Mouse (Mus musculus) limb, embryonic 13.5 days (tissue): ENCODE measurements around the gene Wnt11. TPM values are rescaled to one million over a fixed set of nuclear protein-coding genes. Genes with fewer than 3 reads are reported as not detected.

Experiments
- ATAC-seq: fragments of 200-750 bp; cut with Nextera tagmentation; 2 replicates; pipeline ENCODE4 v1.8.0; 2017; ENCODE audit warnings: low read depth, moderate number of reproducible peaks, moderate TSS enrichment; ENCODE audit not compliant: low FRiP score
- H3K27ac ChIP-seq: fragments of 300-500 bp; sonication (generic); 2 replicates; pipeline ENCODE4 v1.5.1; 2015; ENCODE audit warnings: inconsistent platforms, mild to moderate bottlenecking, moderate library complexity
- H3K27me3 ChIP-seq: fragments of 300-500 bp; sonication (generic); 2 replicates; pipeline ENCODE4 v1.6.1; 2015; ENCODE audit warnings: mild to moderate bottlenecking, inconsistent platforms
- H3K36me3 ChIP-seq: fragments of 300-500 bp; sonication (generic); 2 replicates; pipeline ENCODE4 v1.6.1; 2015; ENCODE audit warnings: inconsistent platforms, mild to moderate bottlenecking, moderate library complexity
- H3K4me1 ChIP-seq: fragments of 300-500 bp; sonication (generic); 2 replicates; pipeline ENCODE4 v1.6.1; 2015; ENCODE audit warnings: inconsistent platforms
- H3K4me2 ChIP-seq: fragments of 300-500 bp; sonication (generic); replicated peaks from 2 replicates; pipeline ENCODE4 v1.6.1; 2015; ENCODE audit warnings: inconsistent platforms, mild to moderate bottlenecking, moderate library complexity
- H3K4me3 ChIP-seq: fragments of 300-500 bp; sonication (generic); 2 replicates; pipeline ENCODE4 v1.5.1; 2015; ENCODE audit warnings: moderate library complexity, mild to moderate bottlenecking, inconsistent platforms
- H3K9ac ChIP-seq: fragments of 300-500 bp; sonication (generic); 2 replicates; pipeline ENCODE4 v1.6.1; 2015; ENCODE audit warnings: mild to moderate bottlenecking, inconsistent platforms
- H3K9me3 ChIP-seq: fragments of 300-500 bp; sonication (generic); 2 replicates; pipeline ENCODE4 v1.6.1; 2016; ENCODE audit warnings: inconsistent platforms
- WGBS: fragments of 180-500 bp; shearing (Covaris S2); methylation state at CpG from one replicate; pipeline ENCODE4 v1.1.7; 2015; 5-methylcytosine and 5-hydroxymethylcytosine counted together
- polyA plus RNA-seq: library from polyadenylated mRNA; unstranded; fragments of >200 nt; fragmentation: Nextera tagmentation; extraction: Ambion mirVana; gene quantifications from 2 replicates; pipeline ENCODE4 v1.2.1, GENCODE M21; 2015

The Wnt11 gene
- polyA plus RNA-seq, 1 experiment from 2014 or later = 37.2 TPM

DNA sequence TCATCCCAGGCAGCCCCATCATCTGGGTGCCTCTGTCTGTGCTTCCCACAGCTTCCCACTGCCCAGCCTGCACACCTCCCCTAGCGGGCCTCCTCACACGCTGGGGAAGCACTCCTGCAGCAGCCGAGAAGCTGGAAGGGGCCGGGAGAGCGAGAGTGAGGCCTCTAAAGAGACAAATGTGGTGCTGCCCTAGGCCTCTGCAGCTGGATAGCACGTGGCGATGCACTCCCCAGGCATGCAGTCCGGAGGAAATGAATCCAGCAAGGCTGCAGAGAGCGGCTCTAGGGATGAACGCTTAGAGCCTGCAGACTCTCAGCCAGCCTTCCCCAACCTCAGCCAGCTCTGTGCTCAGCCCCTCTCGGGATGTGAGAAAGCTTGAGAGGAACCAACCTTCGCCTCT is 35.9 kb downstream of the Wnt11 start:
- 8% methylated on average over 12 of the region's 12 CpGs for WGBS
- no peak overlapping the region for H3K4me3 ChIP-seq
- peaks cover 75% of the 10 kb centered on the region for H3K4me1 ChIP-seq
- H3K9ac ChIP-seq = peak overlapping the region; percentile 50; the same call in 1 of the 2 replicates
- H3K27ac ChIP-seq = peak overlapping the region; percentile 81
- no peaks in the 10 kb centered on the region for H3K9me3 ChIP-seq
- H3K27me3 ChIP-seq = peaks cover 37% of the 10 kb centered on the region
- peak; percentile 63 for ATAC-seq
- no peaks in the 10 kb centered on the region for H3K36me3 ChIP-seq
- H3K4me2 ChIP-seq = 0 out of 2 replicates have a peak overlapping the region, but pooled peaks have one; percentile 12

DNA sequence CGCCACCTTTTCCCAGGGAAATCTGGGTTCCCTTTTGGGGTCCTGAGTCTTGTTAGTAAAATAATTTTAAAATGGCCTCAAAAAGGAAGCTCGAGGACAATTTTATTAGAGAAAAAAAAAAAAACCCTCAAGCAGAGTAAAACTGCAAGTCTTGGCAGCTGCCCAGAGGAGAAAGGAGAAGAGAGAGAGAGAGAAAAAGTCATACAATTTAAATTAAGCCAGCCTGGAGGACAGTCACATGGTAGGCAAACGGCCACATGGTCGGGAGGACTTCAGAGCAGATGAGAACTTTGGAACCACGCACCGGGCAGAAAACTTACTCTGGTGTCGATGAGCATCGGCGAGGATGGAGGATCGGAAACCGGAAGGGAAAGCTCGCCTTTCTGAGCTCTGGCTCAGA is 37.0 kb downstream of the Wnt11 start:
- ATAC-seq = no peak
- Histone ChIP-seq H3K4me3 (no peak overlapping the region), H3K9ac (no peak overlapping the region), H3K4me1 (peaks cover 80% of the 10 kb centered on the region), H3K27me3 (peaks cover 29% of the 10 kb centered on the region), H3K36me3 (no peaks in the 10 kb centered on the region), H3K27ac (no peak overlapping the region), H3K9me3 (no peaks in the 10 kb centered on the region), H3K4me2 (no peak overlapping the region)
- WGBS = 41% methylated on average over 12 of the region's 12 CpGs

DNA sequence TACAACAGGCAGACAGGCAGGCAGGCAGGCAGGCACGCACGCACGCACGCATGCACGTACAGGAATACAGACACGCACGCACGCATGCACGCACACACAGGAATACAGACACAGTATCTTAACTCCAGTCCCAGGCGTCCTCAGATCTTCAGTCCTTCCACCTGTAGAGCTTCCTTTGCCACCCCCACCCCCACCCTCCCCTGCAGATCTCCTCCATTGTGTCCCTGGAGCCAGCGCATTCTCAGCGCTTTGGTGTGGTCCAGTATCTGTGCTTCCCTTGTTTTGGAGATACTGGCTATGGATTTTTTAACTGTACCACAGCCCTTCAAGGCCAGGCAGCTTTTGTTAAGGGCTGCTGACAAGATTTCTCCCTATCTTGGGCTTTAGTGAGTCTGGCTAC is 38.4 kb downstream of the Wnt11 start:
- Histone ChIP-seq H3K4me2 (no peak overlapping the region), H3K27me3 (peaks cover 24% of the 10 kb centered on the region), H3K4me1 (peaks cover 80% of the 10 kb centered on the region), H3K9ac (no peak overlapping the region), H3K9me3 (no peaks in the 10 kb centered on the region), H3K27ac (no peak overlapping the region), H3K4me3 (no peak overlapping the region), H3K36me3 (no peaks in the 10 kb centered on the region)
- WGBS = 90% methylated on average over 12 of the region's 12 CpGs
- no peak for ATAC-seq

DNA sequence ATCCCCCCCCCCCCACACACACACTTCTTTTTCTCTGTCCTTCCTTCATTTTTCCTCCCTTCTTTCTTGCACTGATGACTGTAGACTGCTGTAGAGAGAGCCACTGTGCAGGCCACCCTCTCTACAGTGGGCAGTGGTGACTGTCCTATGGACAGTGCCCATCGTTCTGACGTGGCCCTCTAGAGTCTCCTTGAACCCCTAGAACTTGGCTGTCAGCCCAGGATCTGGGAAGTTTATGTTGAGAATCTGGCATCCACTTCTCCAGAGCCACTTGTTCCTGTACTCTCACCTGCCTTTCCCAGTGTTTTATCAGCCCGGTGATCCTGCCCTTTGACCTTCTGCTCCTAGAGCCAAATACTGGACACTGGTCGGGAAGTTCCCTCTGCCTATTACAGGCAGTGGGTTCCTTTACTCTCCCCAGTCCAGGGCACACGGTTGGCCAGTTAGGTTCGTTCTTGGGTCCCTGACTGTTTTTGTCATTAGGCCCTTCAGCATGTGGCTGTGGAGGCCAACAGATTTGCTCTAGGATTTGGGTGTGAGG is 39.6 kb downstream of the Wnt11 start:
- no peak overlapping the region for H3K9ac ChIP-seq
- H3K4me3 ChIP-seq = no peak overlapping the region
- no peaks in the 10 kb centered on the region for H3K9me3 ChIP-seq
- peaks cover 21% of the 10 kb centered on the region for H3K27me3 ChIP-seq
- WGBS = 44% methylated on average over 6 of the region's 6 CpGs
- no peak overlapping the region for H3K4me2 ChIP-seq
- H3K36me3 ChIP-seq = no peaks in the 10 kb centered on the region
- peaks cover 82% of the 10 kb centered on the region for H3K4me1 ChIP-seq
- H3K27ac ChIP-seq = no peak overlapping the region
- no peak for ATAC-seq

DNA sequence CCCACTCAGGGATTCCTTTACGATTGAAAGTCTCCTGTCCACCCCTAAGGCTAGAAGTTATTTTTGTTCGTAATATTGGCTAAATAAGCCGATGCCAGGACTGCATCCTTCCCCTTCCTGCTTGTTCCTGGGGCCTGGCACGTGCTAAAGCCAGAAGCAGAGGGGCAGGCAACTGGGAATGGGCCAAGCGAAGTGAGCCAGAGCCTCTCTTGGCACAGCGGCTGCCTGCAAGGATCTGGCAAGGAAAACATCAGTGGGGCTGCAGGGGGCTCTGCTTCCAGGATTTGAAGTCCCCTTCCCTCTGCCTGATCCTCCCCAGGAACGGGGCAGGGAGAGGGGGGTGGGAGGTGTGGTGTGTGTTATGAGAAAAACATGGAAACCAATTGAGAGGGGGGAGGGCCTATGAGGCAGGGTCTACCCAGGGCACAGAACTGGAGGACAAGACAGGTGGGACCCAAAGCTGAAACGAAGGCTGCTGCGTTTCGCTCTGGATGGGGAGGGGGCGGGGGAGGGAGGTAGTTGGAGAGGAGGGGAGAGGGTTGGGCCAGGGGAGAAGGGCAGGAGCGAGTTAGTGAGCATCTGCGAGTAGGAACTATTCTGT is 40.6 kb downstream of the Wnt11 start:
- H3K4me3 ChIP-seq = no peak overlapping the region
- WGBS = 15% methylated on average over 13 of the region's 13 CpGs
- H3K27me3 ChIP-seq = peaks cover 13% of the 10 kb centered on the region
- H3K4me1 ChIP-seq = peaks cover 76% of the 10 kb centered on the region
- ATAC-seq = peak; percentile 49
- peak overlapping the region; percentile 40; the same call in 1 of the 2 replicates for H3K27ac ChIP-seq
- H3K9ac ChIP-seq = 0 out of 2 replicates have a peak overlapping the region, but pooled peaks have one; percentile 13
- no peaks in the 10 kb centered on the region for H3K9me3 ChIP-seq
- peak overlapping the region; percentile 46 for H3K4me2 ChIP-seq
- H3K36me3 ChIP-seq = no peaks in the 10 kb centered on the region

DNA sequence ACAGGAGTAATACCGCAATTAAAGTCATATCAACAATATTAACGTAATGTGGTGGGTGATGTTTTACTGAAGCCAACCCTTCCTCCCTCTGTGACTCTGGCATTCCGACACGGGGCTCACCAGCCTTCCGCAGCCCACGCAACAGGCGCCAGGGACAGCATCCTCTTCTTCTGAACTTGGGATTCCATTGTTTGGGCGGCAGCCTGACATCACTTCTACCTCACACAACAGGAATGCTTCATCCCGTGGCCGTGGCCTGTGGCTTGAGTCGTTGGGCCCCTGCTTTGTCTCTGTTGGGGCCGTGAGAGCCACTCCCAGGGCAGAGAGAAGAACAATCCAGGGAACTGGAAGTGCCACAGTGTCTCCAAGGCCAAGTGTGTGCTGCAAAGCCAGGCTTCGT is 41.2 kb downstream of the Wnt11 start:
- Histone ChIP-seq H3K9me3 (no peaks in the 10 kb centered on the region), H3K9ac (no peak overlapping the region), H3K27me3 (peaks cover 13% of the 10 kb centered on the region), H3K4me1 (peaks cover 70% of the 10 kb centered on the region), H3K4me3 (no peak overlapping the region), H3K27ac (peak overlapping the region; percentile 63; the same call in 1 of the 2 replicates), H3K36me3 (no peaks in the 10 kb centered on the region), H3K4me2 (peak overlapping the region; percentile 46)
- WGBS = 15% methylated on average over 13 of the region's 13 CpGs
- ATAC-seq = no peak

DNA sequence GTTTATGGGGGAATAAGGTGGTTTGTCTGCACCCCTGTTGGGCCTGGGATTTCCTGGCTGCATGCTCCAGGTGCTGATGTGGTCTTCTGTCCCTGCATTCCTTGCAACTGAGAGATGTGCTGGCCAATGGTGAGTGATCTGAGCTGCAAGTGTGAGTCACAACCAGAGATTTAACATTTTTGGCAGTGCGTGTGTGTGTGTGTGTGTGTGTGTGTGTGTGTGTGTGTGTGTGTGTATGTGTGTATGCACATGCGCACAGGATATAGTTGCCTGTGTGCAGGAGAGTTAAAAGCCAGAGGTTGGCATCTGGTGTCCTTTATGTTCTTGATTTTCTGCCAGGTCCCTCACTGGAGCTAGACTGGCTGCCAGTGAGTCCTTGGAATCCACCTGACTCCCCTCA is 44.3 kb downstream of the Wnt11 start:
- peaks cover 9% of the 10 kb centered on the region for H3K27me3 ChIP-seq
- no peak overlapping the region for H3K4me3 ChIP-seq
- H3K9ac ChIP-seq = no peak overlapping the region
- no peaks in the 10 kb centered on the region for H3K9me3 ChIP-seq
- no peak overlapping the region for H3K4me2 ChIP-seq
- H3K4me1 ChIP-seq = peaks cover 53% of the 10 kb centered on the region
- WGBS = 64% methylated on average over 2 of the region's 2 CpGs
- no peak for ATAC-seq
- H3K36me3 ChIP-seq = no peaks in the 10 kb centered on the region
- H3K27ac ChIP-seq = no peak overlapping the region; the same call in 1 of the 2 replicates

DNA sequence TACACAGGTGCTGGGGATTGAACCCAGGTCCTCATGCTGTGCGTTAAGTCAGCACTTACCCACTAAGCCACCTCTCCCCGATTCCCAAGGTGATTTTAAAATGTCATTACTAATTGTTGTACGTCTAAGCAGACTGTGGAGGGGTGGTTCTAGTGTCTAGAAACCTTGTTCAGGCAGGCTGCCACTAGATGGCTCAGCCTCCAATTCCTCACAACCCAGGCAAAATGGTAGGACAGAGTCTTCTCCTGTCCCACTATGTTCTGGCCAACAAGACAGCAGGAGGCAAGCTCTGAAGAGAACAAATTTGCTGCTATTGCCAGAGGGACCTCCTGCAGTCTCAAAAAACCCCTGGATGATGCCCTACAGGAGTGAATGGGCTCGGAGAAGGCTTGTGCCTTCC is 47.0 kb downstream of the Wnt11 start:
- 55% methylated on average over 4 of the region's 4 CpGs for WGBS
- ATAC-seq = no peak
- Histone ChIP-seq H3K9ac (no peak overlapping the region), H3K4me2 (no peak overlapping the region), H3K27ac (no peak overlapping the region), H3K36me3 (no peaks in the 10 kb centered on the region), H3K4me3 (no peak overlapping the region), H3K9me3 (no peaks in the 10 kb centered on the region), H3K4me1 (peaks cover 28% of the 10 kb centered on the region), H3K27me3 (peaks cover 20% of the 10 kb centered on the region)

DNA sequence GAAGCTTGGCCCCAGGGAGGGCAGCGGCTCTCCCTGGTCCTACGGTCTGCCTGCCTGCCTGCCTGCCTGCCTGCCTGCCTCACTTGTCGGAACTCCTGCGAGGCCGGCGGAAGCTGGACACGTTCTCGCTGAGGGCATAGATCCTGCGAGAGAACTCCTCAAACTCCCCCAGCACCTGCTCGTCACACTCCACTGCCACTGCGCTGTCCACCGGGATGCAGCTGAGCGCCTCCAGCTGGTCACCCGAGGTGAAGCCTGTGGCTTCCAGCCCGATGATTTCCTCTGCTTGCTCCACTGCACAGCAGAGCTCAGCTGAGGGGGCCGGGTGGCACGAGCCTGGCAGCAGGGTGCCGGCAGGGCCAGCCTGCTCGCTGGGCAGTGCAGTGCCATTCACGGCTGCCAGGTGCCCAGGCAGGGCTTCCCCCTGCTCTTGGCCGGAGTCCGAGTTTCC is 52.9 kb downstream of the Wnt11 start:
- H3K36me3 ChIP-seq = peaks cover 12% of the 10 kb centered on the region
- ATAC-seq = no peak

DNA sequence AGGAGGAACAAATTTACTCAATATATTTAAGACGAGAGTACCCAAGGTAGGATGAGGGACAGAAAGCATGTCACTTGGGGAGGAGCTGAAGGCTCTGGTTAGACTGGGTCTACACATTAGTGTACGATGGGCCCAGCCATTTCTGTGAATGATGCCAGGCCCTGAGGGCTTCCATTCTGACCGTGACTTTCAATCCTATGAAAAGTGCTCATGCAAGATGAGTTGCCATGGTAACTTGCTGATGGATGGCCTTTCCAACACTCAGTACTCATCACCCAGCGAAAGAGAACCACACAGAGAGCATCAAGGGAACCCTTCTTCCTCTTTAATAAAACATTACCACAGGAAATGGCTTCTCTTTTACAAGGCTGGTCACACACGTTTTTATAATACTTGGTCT is 53.9 kb downstream of the Wnt11 start:
- peaks cover 41% of the 10 kb centered on the region for H3K4me1 ChIP-seq
- 51% methylated on average over 5 of the region's 5 CpGs for WGBS
- no peak overlapping the region for H3K27ac ChIP-seq
- no peak for ATAC-seq
- no peaks in the 10 kb centered on the region for H3K9me3 ChIP-seq
- no peak overlapping the region for H3K4me2 ChIP-seq
- no peak overlapping the region for H3K4me3 ChIP-seq
- H3K27me3 ChIP-seq = peaks cover 28% of the 10 kb centered on the region
- peaks cover 12% of the 10 kb centered on the region for H3K36me3 ChIP-seq
- H3K9ac ChIP-seq = no peak overlapping the region

More for the DNA sequence above, 52.9 kb downstream of the Wnt11 start:
- Histone ChIP-seq H3K9me3 (no peaks in the 10 kb centered on the region), H3K4me3 (no peak overlapping the region), H3K27me3 (peaks cover 26% of the 10 kb centered on the region), H3K9ac (no peak overlapping the region), H3K4me2 (no peak overlapping the region), H3K27ac (no peak overlapping the region), H3K4me1 (peaks cover 41% of the 10 kb centered on the region)
- 64% methylated on average over 22 of the region's 22 CpGs for whole genome bisulfite sequencing

DNA sequence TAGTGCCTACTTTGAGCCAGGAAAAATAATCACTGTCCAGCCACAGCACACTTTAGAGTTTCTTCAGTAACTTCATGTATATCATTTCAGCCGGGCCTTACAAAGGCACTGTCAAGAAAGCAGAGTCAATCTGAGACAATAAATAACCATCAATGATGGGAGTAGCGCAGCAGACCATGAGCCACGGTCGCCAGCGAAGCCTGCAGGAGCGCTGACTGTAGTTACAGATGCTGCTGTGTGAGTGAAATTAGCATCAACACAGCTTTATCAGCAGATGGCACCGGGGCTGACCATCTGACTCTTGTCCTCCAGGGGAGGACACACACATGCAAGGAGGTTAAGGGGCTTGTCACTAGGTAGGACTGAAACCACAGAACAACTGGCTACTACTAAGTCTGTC is 54.3 kb downstream of the Wnt11 start:
- Histone ChIP-seq H3K36me3 (peaks cover 12% of the 10 kb centered on the region), H3K4me1 (peaks cover 43% of the 10 kb centered on the region), H3K4me3 (no peak overlapping the region), H3K4me2 (no peak overlapping the region), H3K27ac (no peak overlapping the region), H3K9ac (no peak overlapping the region), H3K9me3 (no peaks in the 10 kb centered on the region), H3K27me3 (peaks cover 30% of the 10 kb centered on the region)
- WGBS = 62% methylated on average over 7 of the region's 7 CpGs
- no peak for ATAC-seq

DNA sequence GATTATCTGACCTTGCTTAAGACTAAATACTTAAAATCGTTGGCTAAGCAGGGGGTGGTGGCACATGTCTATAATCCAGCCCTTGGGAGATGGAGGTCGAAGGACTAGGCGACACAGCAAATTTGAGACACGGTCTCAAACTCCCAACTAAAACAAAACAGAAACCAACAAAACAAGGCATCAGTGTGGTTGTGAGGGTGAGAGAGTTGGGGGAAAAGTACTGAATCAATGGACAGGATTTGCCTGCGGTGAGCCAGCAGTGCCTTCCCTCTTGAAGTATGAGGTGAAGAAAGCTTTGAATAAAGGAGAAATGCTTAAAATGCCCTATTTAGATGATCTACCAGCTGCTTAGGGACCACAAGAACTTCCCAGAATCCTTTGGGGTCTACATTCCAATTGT is 58.2 kb downstream of the Wnt11 start:
- H3K4me1 ChIP-seq = peaks cover 72% of the 10 kb centered on the region

More for the DNA sequence above, 58.2 kb downstream of the Wnt11 start:
- Histone ChIP-seq H3K9ac (no peak overlapping the region), H3K27ac (no peak overlapping the region), H3K36me3 (peaks cover 2% of the 10 kb centered on the region; the same call in 1 of the 2 replicates), H3K4me2 (no peak overlapping the region), H3K9me3 (no peaks in the 10 kb centered on the region), H3K4me3 (no peak overlapping the region), H3K27me3 (peaks cover 20% of the 10 kb centered on the region)
- WGBS = 82% methylated on average over 5 of the region's 5 CpGs
- ATAC-seq = no peak
